Mouse (Mus musculus) midbrain, postnatal 0 days (tissue): ENCODE measurements at regions not wholly inside any gene's neighbourhood (a gene's known extent, or its start where the extent isn't known, plus 50 kb on each side); places are given as distances from the start of the nearest gene placed in this dataset.
"Not testable (repeated sequence)": the region's sequence is repeated elsewhere in the genome, so short reads cannot be mapped to it uniquely, and the experiment has no call there.

Experiments used
- ATAC-seq: fragments of 200-750 bp; cut with Nextera tagmentation; 2 replicates; pipeline ENCODE4 v1.8.0; 2017; ENCODE audit warnings: moderate number of reproducible peaks, mild to moderate bottlenecking, moderate TSS enrichment, moderate library complexity; ENCODE audit not compliant: low FRiP score
- DNase-seq: peaks from one replicate; pipeline ENCODE4 v3.0.0-alpha.2; 2015; ENCODE audit warnings: low spot score
- H3K27ac ChIP-seq: fragments of 300-500 bp; sonication (generic); 2 replicates; pipeline ENCODE4 v1.5.1; 2014; ENCODE audit warnings: low read depth, mild to moderate bottlenecking, low read length, mixed read lengths
- H3K27me3 ChIP-seq: fragments of 300-500 bp; sonication (generic); 2 replicates; pipeline ENCODE4 v1.6.1; 2014; ENCODE audit warnings: low read length, control low read depth, mixed read lengths; ENCODE audit not compliant: insufficient read depth
- H3K36me3 ChIP-seq: fragments of 300-500 bp; sonication (generic); 2 replicates; pipeline ENCODE4 v1.6.1; 2014; ENCODE audit warnings: low read length, control low read depth, mixed read lengths; ENCODE audit not compliant: insufficient read depth
- H3K4me1 ChIP-seq: fragments of 300-500 bp; sonication (generic); 2 replicates; pipeline ENCODE4 v1.6.1; 2014; ENCODE audit warnings: mild to moderate bottlenecking, control low read depth, antibody characterized with exemption, low read length, mixed read lengths; ENCODE audit not compliant: insufficient read depth
- H3K4me2 ChIP-seq: fragments of 300-500 bp; sonication (generic); 2 replicates; pipeline ENCODE4 v1.6.1; 2014; ENCODE audit warnings: low read depth, mild to moderate bottlenecking, low read length, mixed read lengths; ENCODE audit not compliant: poor library complexity, severe bottlenecking
- H3K4me3 ChIP-seq: fragments of 300-500 bp; sonication (generic); 2 replicates; pipeline ENCODE4 v1.5.1; 2014; ENCODE audit warnings: low read depth, mild to moderate bottlenecking, low read length, moderate library complexity
- H3K9ac ChIP-seq: fragments of 300-500 bp; sonication (generic); replicated peaks from 2 replicates; pipeline ENCODE4 v1.6.1; 2014; ENCODE audit warnings: mild to moderate bottlenecking, low read length, moderate library complexity, mixed read lengths; ENCODE audit not compliant: poor library complexity, severe bottlenecking
- H3K9me3 ChIP-seq: fragments of 300-500 bp; sonication (generic); 2 replicates; pipeline ENCODE4 v1.6.1; 2016; ENCODE audit warnings: low read length, control low read depth
- CTCF ChIP-seq: IDR thresholded peaks from 2 replicates; pipeline ENCODE4 v1.5.1; 2016; ENCODE audit warnings: antibody characterized with exemption, mild to moderate bottlenecking
- WGBS: fragments of 180-500 bp; shearing (Covaris S2); extraction: QIAGEN DNeasy Blood & Tissue Kit; methylation state at CpG from one replicate; pipeline ENCODE4 v1.1.7; 2014; 5-methylcytosine and 5-hydroxymethylcytosine counted together

DNA sequence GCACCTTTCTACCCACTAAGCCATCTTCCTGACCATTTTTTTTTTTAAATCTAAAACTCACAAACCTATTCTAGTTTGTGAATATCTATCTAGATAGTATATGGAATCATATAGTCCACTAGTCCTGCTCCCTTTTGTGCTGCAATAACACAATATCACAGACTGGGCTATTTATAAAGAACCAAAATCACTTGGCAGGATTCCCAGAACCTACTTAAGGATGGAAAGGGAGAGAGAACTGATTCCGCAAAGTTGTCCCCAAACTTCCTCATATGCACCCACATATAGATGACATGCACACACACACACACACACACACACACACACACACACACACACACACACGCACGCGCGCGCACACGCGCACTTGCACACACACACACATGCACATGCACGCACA is 100.7 kb upstream of the Gm9887 start:
- no peak overlapping the region for H3K9ac ChIP-seq
- DNase-seq = peak; percentile 67
- H3K9me3 ChIP-seq = no peaks in the 10 kb centered on the region
- WGBS = 87% methylated on average over 9 of the region's 9 CpGs
- H3K27ac ChIP-seq = no peak overlapping the region
- H3K36me3 ChIP-seq = no peaks in the 10 kb centered on the region
- no peak overlapping the region for H3K4me3 ChIP-seq
- H3K27me3 ChIP-seq = no peaks in the 10 kb centered on the region
- H3K4me2 ChIP-seq = no peak overlapping the region
- ATAC-seq = no peak
- peaks cover 11% of the 10 kb centered on the region; the same call in 1 of the 2 replicates for H3K4me1 ChIP-seq
- no peak for TF ChIP-seq CTCF

DNA sequence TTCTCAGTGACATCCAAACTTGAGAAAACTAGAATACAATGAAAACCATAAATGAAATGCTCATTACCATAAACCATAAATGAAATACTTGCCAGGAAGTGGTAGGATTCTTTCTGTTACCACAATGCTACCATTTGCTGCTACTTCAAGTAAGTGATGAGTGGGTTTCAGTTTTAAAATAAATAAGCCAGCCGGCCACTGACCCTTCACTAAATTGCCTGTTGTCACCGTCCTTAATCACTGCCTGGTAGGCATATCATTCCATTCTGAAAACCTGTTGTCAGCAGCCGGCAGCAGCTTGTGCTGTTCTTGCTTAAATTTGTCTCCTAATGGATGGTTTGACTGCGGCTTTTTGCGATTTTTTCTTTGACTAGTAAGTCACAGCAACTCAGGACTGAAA is 99.6 kb upstream of the Gm9887 start:
- no peak for TF ChIP-seq CTCF
- no peak for ATAC-seq
- peaks cover 10% of the 10 kb centered on the region; the same call in 1 of the 2 replicates for H3K4me1 ChIP-seq

DNA sequence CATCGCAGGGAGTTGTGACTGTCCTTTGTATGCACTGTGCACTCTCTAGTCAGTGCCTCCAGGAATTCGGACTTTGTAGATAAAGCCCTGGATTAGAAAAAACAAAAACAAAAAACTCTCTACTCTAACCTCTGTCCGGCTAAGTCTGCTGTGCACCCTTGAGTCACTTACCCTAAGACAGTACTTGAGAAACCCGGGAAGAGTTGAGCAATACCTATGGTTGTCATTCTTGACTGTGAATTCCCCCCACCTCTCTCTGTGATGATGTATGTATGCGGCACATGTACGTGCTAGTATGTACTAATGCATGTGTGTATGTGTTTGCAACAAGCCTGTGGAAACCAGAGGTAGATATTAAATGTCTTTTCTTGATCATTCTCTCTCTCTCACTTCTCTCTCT is 96.7 kb upstream of the Gm9887 start:
- Histone ChIP-seq H3K27ac (no peak overlapping the region), H3K36me3 (no peaks in the 10 kb centered on the region), H3K27me3 (no peaks in the 10 kb centered on the region), H3K9me3 (no peaks in the 10 kb centered on the region), H3K4me1 (no peaks in the 10 kb centered on the region), H3K9ac (no peak overlapping the region), H3K4me2 (no peak overlapping the region), H3K4me3 (no peak overlapping the region)
- no peak for TF ChIP-seq CTCF
- WGBS = 86% methylated on average over 6 of the region's 6 CpGs
- DNase-seq (no peak), ATAC-seq (no peak)

More for the DNA sequence above, 99.6 kb upstream of the Gm9887 start:
- no peaks in the 10 kb centered on the region for H3K9me3 ChIP-seq
- DNase-seq = no peak
- no peaks in the 10 kb centered on the region for H3K27me3 ChIP-seq
- no peaks in the 10 kb centered on the region for H3K36me3 ChIP-seq
- no peak overlapping the region for H3K4me3 ChIP-seq
- H3K9ac ChIP-seq = no peak overlapping the region
- WGBS = 77% methylated on average over 5 of the region's 5 CpGs
- no peak overlapping the region for H3K27ac ChIP-seq
- no peak overlapping the region for H3K4me2 ChIP-seq

DNA sequence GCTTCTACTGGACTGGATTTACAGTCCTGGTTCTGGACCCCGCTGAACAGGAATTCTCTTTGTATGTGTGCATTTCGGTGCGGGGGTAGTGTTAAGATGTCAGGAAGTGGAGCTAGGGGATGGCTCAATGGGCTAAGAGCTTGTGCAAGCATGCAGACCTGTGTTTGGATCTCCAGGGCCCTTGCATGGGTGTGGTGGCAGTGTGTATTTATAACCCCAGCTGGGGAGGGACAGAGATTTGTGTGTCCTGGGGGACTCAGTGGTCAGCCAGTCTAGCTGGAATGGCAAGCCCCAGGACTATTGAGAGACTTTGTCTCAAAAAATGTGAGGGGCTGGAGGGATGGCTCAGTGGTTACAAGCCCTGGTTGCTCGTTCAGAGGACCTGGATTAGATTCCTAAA is 95.1 kb upstream of the Gm9887 start:
- H3K4me3 ChIP-seq = no peak overlapping the region
- WGBS = 78% methylated on average over 4 of the region's 4 CpGs
- no peak overlapping the region for H3K4me2 ChIP-seq
- H3K36me3 ChIP-seq = no peaks in the 10 kb centered on the region
- ATAC-seq = no peak
- no peak overlapping the region for H3K27ac ChIP-seq
- H3K27me3 ChIP-seq = no peaks in the 10 kb centered on the region
- no peaks in the 10 kb centered on the region for H3K9me3 ChIP-seq
- TF ChIP-seq CTCF = no peak
- no peaks in the 10 kb centered on the region for H3K4me1 ChIP-seq
- no peak for DNase-seq
- H3K9ac ChIP-seq = no peak overlapping the region

DNA sequence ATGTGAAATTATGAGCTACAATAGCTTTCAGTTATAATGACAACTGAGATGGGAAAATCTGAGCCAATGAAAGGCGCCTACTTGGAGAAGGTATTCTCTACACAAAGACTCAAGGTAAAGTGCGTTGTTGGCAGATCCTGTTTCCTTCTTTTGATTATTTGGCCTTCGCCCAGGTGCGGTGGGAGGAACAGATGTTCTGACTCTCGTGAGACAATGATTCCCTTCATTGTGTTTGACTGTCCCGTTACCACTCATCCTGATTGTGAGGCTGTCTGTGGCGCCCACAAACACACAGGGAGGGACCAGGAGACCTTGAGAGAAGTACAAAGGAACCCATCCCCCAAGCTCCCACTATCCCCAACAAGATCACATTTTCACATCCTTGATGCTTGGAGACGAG is 92.6 kb upstream of the Gm9887 start:
- ATAC-seq (no peak), DNase-seq (no peak)
- 0 out of 2 replicates have a peak, but pooled peaks cover 8% of the 10 kb centered on the region for H3K4me1 ChIP-seq
- H3K4me3 ChIP-seq = no peak overlapping the region
- no peaks in the 10 kb centered on the region for H3K36me3 ChIP-seq
- TF ChIP-seq CTCF = no peak
- no peak overlapping the region for H3K9ac ChIP-seq
- H3K4me2 ChIP-seq = no peak overlapping the region
- WGBS = 88% methylated on average over 8 of the region's 8 CpGs
- no peaks in the 10 kb centered on the region for H3K9me3 ChIP-seq
- H3K27me3 ChIP-seq = no peaks in the 10 kb centered on the region
- no peak overlapping the region for H3K27ac ChIP-seq

DNA sequence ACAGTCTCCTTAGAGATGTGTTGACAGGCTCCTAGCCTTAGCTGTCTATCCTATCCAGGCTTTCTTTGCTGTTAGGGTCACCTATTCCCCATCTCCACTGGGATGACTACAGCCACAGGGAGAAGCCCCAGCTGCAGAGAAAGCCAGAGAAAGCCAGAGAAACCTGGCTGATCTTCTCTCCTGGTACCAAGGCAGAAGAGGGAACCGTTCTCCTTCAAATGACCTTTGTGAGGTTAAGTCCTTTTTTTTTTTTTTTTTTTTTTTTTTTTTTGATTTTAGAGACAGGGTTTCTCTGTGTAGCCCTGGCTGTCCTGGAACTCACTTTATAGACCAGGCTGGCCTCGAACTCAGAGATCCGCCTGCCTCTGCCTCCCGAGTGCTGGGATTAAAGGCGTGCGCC is 91.1 kb upstream of the Gm9887 start:
- H3K4me3 ChIP-seq, H3K27me3 ChIP-seq, H3K36me3 ChIP-seq, H3K4me2 ChIP-seq, DNase-seq, H3K4me1 ChIP-seq, H3K27ac ChIP-seq, H3K9me3 ChIP-seq, H3K9ac ChIP-seq, ATAC-seq: not testable (repeated sequence)
- 99% methylated on average over 6 of the region's 6 CpGs for WGBS
